Mouse (Mus musculus) cerebellum, postnatal 25 days (tissue): ENCODE results near the gene Upb1.
"Not testable (repeated sequence)": the region's sequence is repeated elsewhere in the genome, so short reads cannot be mapped to it uniquely, and the experiment has no call there.

Experiments used
- DNase-seq, 2 experiments: peaks; one replicate each; pipeline ENCODE4 v3.0.0; 2021; ENCODE audit warnings: mixed read lengths in 2 of 2

The Upb1 gene

DNA sequence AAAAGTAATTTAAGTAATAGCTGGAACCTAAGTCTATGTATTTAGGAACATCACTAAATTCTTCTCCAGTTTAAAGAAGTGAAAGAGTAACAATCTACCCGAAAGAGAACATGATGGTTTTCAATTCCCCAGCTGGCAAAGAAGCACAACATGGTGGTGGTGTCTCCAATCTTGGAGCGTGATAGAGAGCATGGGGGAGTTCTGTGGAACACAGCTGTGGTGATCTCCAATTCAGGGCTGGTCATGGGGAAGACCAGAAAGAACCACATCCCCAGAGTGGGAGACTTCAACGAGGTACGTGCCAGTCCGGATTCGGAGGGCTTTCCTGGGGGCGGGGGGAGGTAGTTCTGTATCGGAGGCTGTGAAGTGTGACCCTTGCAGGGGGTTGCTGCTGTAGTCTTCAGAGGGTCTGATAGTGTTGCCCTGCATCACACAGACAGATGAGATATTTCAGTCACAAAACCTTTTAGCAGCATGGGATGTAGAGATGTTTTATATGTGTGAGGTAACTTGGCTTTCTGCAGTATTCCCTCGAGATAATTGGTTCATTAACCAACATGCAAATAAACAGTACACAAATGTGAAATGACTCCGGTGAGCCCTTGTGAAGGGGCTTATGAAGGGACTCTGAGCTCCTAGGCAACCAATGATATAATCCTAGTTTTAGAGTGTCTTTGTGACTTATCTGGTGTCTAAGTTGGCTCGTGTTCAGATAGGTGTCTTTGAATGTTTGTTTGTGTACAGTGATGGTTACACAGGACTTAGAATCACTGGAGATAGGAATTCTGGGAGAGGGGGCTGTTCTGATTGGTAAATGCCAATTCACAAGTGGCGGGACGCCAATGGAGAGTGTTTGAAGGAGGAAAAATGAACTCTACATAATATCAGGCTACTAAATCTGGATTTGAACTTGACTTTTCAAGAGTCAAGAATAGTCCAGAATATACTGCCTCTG lies 27.4 kb downstream of the Upb1 start:
- no peak for DNase-seq

DNA sequence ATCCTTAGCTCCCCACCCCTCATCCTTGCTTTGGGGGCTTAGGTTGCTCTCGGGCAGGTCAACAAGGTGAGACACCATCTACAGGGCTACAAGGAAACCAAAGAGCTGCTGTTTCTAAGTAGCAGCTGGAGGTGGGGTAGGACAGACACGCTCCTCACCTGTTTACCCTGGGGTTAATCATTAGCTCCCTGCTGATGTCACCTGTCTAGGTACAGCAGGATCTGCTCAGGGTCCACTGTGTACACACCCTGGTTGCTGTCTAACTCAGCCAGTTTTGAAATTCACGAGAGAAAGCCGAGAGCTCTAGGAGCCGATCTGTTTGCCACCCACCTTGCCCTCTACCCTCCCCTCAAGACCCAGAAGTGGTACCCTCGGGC lies 28.1 kb downstream of the Upb1 start:
- DNase-seq = no peak

DNA sequence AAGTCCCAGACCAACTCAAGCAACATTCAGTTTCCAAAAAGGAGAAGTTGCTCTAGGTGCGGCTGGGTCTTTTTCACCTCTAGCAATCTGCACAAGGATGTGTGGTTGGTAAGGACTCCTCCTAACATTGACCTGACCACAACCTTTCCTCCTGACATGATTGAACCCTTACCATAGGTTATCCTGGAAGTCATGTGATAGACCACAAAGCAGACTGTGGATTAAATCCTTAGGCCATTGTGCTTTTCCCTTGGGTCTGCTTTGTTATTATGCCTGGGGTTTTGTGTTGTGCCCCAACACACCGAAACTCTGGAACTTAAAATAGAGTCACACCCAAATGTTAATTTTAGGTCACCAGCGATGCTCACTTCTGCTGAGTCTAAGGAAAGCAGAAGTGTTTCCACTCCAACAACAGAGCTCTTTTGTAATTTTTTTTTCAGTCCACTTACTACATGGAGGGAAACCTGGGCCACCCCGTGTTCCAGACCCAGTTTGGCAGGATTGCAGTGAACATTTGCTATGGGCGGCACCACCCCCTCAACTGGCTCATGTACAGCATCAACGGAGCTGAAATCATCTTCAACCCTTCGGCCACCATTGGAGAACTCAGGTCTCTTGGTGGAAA lies 28.7 kb downstream of the Upb1 start:
- DNase-seq = peak in 1 of 2 experiments; percentile 44

DNA sequence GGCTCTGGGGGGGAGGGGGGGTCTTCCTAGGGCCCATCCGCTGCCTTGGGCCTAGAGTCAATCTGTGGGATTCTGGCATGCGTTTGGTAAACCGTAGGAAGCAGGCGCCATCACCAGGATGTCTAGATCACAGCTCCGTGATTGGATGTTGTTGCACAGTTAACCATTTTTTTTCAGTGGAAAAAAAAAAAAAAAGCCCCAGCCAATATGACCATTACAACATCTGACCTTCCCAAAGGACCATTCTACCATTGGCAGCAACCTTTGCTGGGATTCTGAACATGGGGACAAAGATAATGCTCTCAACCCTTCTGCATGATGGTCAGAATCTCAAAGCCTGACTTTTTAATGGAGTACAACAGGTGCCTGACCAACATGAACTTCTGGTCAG lies 29.2 kb downstream of the Upb1 start:
- no peak for DNase-seq

DNA sequence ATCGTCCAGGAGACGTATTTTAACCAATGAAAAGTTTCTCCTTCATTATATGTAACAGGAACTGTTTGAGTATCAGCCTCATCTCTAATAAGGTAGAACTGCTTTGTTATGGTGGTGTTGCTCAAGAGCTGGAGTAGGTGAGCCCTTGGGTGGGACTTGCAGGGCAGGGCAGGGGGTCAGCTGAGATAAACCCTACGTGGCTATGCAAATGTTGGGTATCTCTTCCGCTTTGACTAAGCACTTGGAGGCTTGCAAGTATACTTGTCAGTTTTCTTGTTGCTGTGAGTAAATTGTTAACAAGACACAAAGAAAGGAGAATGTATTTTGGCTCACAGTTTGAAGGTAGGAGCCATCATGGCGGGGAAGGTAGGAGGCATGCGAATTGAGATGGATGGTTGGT lies 29.7 kb downstream of the Upb1 start:
- no peak for DNase-seq

DNA sequence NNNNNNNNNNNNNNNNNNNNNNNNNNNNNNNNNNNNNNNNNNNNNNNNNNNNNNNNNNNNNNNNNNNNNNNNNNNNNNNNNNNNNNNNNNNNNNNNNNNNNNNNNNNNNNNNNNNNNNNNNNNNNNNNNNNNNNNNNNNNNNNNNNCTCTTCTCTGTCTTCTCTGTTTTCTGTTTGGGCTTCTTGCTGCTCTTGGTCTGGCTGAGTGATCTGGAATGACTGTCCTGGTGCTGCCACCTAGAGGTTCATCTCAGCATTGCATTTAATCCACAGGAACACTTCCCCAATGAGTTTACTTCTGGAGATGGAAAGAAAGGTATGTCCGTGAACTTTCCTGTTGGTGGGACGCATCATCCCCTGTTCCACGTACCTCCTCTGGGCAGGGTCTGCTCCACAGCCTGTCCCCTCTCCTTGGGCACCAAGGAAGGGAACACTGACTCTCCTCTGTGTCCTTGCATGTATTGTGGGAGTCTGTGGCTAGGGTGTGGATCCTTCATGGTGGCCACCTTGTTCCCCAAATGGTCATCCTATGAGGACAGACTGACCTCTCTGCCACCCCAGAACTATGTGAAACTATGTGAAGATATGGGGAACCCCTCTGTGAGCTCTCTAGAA lies 35.8 kb downstream of the Upb1 start:
- peak; percentile 80 to 91 for DNase-seq

DNA sequence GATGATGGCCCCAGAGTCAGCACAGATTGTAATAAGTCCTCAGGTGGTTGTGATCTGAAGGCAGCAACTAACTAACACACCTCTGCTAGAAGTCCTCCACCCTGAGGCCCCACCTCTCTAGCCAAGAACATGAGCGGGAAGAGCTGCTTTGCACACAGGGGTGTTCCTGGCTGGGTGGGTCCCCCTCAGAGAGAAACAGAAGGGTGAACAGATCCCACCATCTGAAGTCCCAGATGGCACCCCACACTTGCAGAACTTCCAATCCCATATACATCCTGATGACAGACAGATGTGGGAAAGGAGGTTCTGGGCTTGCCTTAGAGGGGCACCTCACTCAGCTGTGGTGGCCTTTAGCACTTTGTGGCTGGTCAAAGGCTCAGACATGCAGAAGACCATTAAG lies 36.4 kb downstream of the Upb1 start:
- DNase-seq = no peak

DNA sequence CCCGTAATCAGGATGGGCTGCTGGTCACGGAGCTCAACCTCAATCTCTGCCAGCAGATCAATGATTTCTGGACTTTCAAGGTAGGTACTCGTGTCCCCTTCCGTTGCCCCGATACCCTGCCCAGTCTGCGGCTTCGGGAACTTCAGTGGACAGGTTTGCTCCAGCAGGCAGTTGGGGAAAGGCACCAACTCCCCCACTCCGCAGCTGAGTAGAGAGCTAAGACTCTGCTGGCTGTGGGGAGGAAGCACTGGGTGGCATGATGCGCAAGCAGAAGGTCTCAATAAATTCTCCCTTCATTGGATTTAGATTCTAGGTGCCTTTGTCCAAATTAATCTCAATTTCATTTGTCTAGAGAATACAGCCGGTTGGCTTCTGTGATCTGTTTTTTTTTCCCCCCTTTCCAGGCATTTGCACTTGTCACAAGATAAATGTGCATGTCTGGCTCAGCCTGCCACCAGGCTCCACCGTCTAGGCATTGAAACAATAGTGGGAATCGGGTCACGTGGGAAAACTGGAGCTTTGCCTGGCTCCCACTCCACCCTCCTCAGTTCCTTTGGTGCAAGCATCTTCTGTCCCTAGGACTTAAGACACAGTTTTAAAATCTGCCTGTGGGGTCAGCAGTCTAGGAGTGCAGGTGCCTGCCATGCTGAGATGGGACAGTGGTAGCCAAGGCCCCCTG lies 37.4 kb downstream of the Upb1 start:
- DNase-seq = peak in 1 of 2 experiments; percentile 22

DNA sequence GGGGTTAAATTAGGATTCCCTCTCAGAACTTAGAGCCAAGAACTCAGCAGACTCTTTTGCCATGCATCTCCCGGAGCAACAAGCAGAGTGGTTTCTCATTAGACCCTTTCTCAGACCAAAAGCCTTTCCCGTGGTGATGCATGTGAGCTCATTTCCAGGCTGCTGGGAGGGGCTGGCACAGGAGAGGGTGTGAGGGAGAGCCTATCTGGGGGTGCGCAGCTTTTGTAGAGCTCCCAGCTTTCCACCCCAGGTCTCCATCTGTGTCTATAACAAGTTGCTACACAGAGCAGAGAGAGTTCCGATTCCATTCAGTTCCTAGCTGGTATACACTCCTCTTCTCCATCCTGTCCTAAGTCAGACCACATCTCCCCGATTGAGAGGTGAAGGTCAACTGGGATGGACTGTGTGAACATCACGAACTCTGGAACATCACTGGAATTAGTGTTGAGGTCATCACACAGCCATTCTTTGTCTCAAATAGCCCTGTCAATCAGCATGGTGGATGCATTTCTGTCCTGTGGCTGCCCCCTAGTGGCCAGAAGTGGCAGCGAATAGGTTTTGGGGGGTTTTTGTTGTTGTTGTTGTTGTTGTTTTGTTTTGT lies 38.4 kb downstream of the Upb1 start:
- DNase-seq = peak; percentile 55 to 73

DNA sequence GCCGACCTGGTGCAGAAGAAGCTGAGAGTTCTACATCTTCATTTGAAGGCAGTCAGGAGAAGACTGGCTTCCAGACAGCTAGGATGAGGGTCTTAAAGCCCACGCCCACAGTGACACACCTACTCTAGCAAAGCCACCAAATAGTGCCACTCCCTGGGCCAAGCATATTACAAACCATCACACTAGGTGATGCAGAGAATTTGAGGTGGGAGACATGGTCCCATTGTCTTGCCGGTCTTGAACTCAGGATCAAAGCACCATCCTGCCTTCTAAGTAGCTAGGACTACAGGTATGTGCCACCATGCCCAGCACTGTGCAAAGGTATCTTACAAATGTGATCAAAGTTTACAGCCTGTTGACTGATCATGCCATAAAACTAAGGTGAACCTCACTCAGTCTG lies 39.8 kb downstream of the Upb1 start:
- no peak for DNase-seq

DNA sequence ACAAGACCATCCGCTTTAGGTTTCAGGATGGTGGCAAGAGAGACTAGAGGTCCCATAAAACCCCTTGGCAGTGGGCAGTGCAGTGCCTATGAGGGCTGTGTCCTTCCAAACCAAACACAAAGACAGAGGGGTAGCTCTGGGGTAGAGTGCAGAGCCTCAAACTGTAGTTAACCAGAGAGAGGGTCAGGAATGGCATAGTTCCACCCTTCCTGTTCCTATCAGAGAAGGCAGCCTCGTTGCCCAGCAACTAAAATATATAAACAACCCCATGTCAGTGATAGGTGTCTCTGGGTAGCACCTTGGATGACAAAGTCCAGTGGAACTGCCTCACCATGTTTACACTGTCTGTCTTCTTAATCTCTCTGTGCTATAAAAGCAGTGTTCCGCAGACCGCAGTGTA lies 40.9 kb downstream of the Upb1 start:
- no peak for DNase-seq

DNA sequence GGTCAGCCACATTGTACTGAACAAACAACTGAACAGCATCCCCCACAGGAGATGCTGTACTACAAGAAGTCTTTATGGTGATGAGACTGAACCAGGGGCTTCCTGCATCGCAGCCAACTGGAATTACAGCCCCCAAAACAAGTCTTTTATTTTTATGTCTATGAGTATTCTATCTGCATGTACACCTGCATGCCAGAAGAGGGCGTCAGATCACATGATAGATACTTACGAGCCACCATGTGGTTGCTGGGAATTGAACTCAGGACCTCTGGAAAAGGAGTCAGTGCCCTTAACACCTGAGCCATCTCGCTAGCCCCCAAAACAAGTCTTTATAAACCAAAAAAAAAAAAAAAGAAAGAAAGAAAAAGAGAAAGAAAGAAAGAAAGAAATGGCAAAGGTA lies 42.1 kb downstream of the Upb1 start:
- DNase-seq = no peak

DNA sequence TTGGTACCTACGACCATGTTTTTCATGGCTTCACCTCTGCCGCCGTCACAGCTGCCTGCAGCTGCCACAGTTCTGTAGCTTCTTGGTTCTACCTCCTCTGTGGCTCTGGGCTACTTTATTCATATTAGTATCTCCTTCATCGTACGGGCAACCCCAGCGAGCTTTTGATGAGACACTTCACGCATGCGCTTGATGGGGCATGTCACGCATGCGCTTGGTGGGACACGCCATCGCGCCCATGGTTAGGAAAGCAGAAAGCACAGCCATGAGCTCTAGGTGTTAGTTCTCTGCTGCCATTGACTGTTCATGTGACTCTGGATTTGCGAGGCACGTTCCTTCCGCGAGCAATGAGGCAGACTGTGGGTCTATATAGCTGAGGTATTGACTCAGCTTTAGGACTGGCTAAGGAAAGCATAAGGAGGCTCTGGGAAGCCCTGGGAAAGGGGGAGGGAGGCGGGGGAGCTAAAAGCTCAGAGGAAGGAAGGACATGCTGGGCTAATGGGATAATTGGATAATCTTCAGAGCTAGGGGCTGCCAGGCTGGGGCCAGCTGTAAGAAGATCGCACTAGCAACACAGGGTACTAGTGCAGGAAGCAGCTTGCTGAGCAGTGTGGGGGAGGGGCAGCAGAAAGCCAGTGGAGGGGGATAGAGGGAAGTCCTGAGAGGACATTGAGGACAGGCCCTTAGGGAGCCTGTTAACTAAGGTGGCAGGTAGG lies 43.4 kb downstream of the Upb1 start:
- no peak for DNase-seq

DNA sequence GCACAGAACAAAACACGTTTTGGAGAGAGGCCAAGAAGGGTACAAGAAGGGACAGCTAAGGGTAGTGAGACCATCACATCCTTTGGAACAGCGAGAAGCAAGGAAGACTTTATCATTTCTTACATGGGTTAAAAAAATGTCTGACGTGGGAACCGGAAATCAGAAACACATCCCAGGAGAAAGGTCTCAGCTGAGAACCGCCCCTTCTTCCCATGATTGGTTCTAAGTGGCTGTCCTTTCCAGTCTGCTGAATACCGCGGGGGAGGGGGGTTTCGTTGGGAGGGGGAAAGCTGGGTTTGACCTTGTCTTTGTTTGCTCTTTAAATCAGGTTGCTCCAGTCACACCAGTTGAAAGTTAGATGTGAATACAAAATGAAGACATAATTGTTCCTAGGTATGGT lies 44.1 kb downstream of the Upb1 start:
- no peak for DNase-seq

DNA sequence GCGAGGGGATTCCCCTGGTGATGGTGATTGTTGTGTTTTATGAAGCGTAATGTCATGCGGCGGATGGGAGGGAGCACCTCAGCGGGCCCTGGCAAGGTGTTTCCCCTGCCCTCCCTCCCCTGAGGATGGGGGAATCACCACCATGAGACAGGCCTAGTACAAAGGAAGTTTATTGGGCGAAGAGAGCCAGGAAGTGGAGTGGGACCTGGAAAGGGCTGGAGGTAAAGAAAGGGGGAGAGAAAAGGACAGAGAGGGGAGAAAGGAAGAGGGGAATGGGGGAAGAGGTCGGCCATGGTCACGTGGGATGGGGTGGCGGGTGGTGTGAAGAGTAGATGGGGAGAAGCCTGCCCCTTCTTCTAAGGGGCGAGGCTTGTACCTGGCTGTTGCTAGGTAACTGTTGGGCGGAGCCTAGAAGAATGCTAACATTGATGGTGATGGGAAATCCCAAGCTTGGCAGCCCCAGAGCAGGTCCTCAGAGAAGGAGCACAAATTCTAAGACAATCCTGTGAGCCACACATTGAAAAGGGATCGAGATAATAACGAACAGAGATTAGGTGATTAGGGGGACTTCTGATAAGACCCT lies 45.7 kb downstream of the Upb1 start:
- no peak for DNase-seq

DNA sequence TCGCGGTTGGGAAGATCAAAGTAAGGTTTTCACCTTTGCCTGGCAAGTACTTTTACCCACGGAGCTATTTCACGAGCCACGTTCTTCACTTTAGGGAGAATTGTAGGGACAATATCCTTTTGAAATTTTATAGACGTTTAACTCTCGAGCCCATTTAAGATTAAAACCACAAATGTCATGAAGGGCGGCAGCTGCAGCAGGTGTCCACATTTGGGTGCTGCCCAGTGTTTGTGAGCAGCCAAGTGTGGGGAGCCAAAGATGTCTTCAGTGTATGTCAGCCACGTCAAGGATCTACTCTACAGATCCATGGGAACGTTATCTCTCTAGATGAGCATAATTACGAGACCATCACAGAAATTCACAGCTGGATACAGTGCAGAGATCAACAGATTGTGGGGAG lies 46.6 kb downstream of the Upb1 start:
- no peak for DNase-seq

DNA sequence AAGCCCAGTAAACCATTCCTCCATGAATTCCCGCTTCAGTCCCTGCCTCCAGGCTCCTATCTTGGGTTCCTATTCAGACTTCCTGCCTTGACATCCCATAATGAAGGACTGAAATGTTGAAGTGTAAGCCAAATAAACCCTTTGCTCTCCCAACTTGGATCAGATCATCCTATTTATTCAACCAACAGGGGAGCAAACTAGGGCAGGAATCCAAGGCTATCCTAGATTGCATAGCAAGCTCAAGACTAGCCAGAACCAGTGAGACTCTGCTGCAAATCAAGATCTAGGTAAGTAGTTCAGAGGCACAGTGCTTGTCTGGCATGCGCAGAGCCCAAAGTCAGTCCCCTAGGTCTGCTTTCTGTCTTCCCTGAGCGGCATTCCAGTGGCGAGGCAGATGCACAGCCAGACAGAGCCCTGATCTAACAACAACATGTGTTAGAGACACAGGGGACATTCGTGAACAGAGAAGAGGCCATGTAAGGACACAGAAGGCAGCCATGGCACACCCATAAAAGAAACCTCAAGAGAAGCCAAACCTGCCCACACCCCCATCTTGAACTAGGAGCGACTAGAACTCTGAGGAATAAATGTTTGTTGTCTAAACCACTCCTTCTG lies 48.0 kb downstream of the Upb1 start:
- no peak for DNase-seq

DNA sequence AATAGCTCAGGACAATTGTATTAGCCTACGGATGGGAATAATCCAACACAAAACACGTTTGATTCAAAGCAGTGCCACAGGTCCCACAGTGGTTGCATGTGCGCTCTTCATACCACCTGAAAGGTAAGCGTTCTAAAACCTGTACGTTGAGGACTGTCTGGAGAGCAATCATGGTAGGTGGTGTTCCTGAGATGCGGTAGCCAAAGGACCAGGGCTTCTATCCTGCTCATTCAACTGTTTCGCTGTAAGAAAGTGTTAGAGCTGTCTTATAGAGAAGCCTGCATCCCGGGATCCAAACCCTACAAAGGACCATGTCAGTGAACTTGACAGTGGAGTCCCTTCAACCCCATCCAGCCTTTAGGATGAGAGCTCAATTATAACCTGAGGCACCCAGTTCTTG lies 49.4 kb downstream of the Upb1 start:
- DNase-seq = no peak

DNA sequence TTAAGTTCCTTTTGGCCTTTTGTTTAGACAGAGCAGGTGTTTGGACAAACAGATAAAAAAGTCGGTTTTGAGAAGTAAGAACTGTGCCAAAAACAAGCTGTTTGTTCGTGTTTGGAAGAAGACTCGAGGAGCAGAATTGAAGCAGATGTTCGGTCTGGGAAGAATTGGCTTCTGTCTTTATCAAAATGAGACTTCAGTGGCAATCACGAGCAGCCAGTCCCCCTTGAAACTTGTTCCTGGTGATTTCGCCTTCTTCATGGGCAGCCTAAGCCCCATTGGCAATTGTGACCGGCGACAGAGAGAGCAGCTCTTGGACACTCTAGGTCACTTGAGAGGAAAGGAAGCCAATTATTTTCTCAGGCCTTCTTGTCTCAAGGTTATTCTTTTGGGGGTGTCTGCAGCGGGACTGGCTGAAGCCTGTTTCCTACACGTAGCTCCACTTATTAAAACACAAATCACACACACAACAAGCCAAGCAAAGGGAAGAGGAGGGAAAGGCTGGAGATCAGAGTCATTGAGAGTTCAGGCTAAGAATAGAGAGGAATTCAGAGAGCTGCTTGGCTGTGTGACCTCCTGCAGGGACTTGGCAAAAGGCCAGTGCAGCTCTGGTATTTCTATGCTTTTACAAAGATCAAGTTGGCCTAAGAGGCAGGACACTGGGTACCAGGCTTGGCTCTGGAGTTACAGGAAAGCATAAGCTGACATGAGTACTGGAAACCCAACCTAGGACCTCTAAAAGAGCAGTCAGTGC lies 50.3 kb downstream of the Upb1 start:
- DNase-seq = peak; percentile 64 to 79

DNA sequence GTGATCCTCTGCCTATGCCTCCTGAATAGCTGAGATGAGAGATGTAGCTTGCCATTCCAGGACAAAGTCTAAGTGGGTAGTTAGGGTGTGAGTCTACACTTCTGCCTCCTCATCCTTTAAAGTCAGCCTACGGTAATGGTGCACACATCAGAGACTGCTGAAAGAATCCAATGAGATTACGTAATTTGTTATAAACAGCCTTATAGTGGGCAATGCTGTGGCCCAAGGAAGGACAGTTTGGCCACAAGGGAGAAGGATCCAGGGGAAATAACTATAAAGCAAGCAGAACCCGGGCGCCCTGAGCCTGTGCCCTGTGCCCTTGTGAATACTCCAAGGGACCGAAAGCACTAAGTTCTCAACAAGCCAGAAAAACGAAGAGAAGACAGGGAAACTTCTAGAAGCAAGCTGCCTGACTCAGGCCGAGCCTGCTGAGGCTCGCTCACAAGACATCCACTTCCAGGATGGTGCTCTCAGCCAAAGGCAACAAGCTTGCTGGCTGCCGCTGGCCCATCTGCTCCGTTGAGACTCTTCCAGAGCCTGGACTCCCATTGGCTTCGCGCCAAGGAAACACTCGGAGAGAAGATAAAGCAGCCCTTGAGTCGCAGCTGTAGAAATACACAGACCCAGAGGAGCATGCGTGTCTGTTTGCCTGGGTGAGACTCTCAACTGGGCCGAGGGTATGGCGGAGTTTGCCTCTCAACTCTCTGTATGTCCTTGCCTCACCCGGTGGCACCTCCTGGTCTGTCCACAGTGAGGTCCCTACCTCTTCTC lies 55.3 kb downstream of the Upb1 start:
- DNase-seq = not testable (repeated sequence)
